Mouse (Mus musculus): ENCODE measurements at regions not wholly inside any gene's neighbourhood (a gene's known extent, or its start where the extent isn't known, plus 50 kb on each side); places are given as distances from the start of the nearest gene placed in this dataset.

Small RNAs in the stretch of these regions (microRNA-seq; reads per million reads assigned to microRNA genes)
- gene Gm22802, result 0 reads per million in 2 experiments

All from adrenal gland, adult 8-10 months (tissue).